Mouse (Mus musculus): ENCODE measurements around the gene Morc3. TPM values are rescaled to one million over a fixed set of nuclear protein-coding genes. Genes with fewer than 3 reads are reported as not detected.

The Morc3 gene
- polyA plus RNA-seq, 3 experiments from 2014 or later = 78.1 to 84.6 (median 80.9) TPM

GRCm38 (mm10) chr16:93884086-93884721, 52.3 kb downstream of the Morc3 start:
- peak; percentile 40 for ATAC-seq

- ATAC-seq = no peak
Observed at GRCm38 (mm10) chr16:93884722-93885113, 52.8 kb downstream of the Morc3 start.

GRCm38 (mm10) chr16:93888481-93888880, 56.6 kb downstream of the Morc3 start:
- ATAC-seq = no peak

- ATAC-seq = no peak
Observed at GRCm38 (mm10) chr16:93890948-93891604, 59.2 kb downstream of the Morc3 start.

- ATAC-seq = no peak
Observed at GRCm38 (mm10) chr16:93893285-93893684, 61.4 kb downstream of the Morc3 start.

- no peak for ATAC-seq
Observed at GRCm38 (mm10) chr16:93903027-93903426, 71.1 kb downstream of the Morc3 start.

GRCm38 (mm10) chr16:93906156-93907014, 74.5 kb downstream of the Morc3 start:
- ATAC-seq = peak; percentile 41

GRCm38 (mm10) chr16:93907761-93908160, 75.8 kb downstream of the Morc3 start:
- no peak for ATAC-seq

GRCm38 (mm10) chr16:93908196-93908595, 76.3 kb downstream of the Morc3 start:
- no peak for ATAC-seq

GRCm38 (mm10) chr16:93909936-93910335, 78.0 kb downstream of the Morc3 start:
- no peak for ATAC-seq

- no peak for ATAC-seq
Observed at GRCm38 (mm10) chr16:93910735-93911665, 79.1 kb downstream of the Morc3 start.

- no peak for ATAC-seq
Observed at GRCm38 (mm10) chr16:93912158-93912557, 80.2 kb downstream of the Morc3 start.

GRCm38 (mm10) chr16:93912808-93913207, 80.9 kb downstream of the Morc3 start:
- no peak for ATAC-seq

- ATAC-seq = peak; percentile 55
Observed at GRCm38 (mm10) chr16:93913881-93914576, 82.1 kb downstream of the Morc3 start.

GRCm38 (mm10) chr16:93915338-93915849, 83.5 kb downstream of the Morc3 start:
- ATAC-seq = no peak

GRCm38 (mm10) chr16:93917712-93918678, 86.1 kb downstream of the Morc3 start:
- peak; percentile 88 for ATAC-seq

GRCm38 (mm10) chr16:93918679-93919060, 86.7 kb downstream of the Morc3 start:
- no peak for ATAC-seq

- no peak for ATAC-seq
Observed at GRCm38 (mm10) chr16:93919189-93919588, 87.3 kb downstream of the Morc3 start.

- ATAC-seq = no peak
Observed at GRCm38 (mm10) chr16:93920673-93921072, 88.8 kb downstream of the Morc3 start.

GRCm38 (mm10) chr16:93922835-93923389, 91.0 kb downstream of the Morc3 start:
- no peak for ATAC-seq
